Comparison of ENCODE assay signal across 31 mouse cellular contexts in genomic region chr5:103474259-103474658, GRCm38 (mm10). TPM values are rescaled to one million over a fixed set of nuclear protein-coding genes. Genes with fewer than 3 reads are reported as not detected.
"Had no signal": no experiment of that assay in that cellular context is flagged by ENCODE, and none has a peak within 500 bp of the region (broad histone marks: within the 10 kb centered on the region; RNA-seq: fewer than 3 reads in every experiment).

No protein-coding gene starts in this region.

- H3K4me1 ChIP-seq: limb, embryonic 10.5 days; limb, embryonic 12.5 days; limb, embryonic 13.5 days; liver, embryonic 12.5 days; liver, embryonic 15.5 days; lung, embryonic 15.5 days; midbrain, embryonic 10.5 days; midbrain, embryonic 12.5 days; midbrain, embryonic 13.5 days; midbrain, embryonic 15.5 days had no signal

- H3K9ac ChIP-seq: limb, embryonic 12.5 days; limb, embryonic 13.5 days; limb, embryonic 15.5 days; liver, embryonic 12.5 days; liver, embryonic 13.5 days; liver, embryonic 14.5 days; liver, embryonic 15.5 days; lung, embryonic 14.5 days; lung, embryonic 15.5 days; midbrain, embryonic 12.5 days; midbrain, embryonic 13.5 days; midbrain, embryonic 15.5 days had no signal

- H3K27ac ChIP-seq: left cerebral cortex, adult 2 months; limb, embryonic 10.5 days; limb, embryonic 12.5 days; limb, embryonic 13.5 days; limb, embryonic 15.5 days; liver, embryonic 12.5 days; liver, embryonic 13.5 days; liver, embryonic 14.5 days; liver, embryonic 15.5 days; lung, embryonic 15.5 days; macrophage; midbrain, embryonic 10.5 days; midbrain, embryonic 12.5 days; midbrain, embryonic 13.5 days; midbrain, embryonic 15.5 days had no signal

- DNase-seq: left cerebral cortex, postnatal 4 days; liver; liver, embryonic 13.5 days; lung, adult 18-20 months; lung, adult 2 months; lung, embryonic 14.5 days; lung, postnatal 10 days; lung, postnatal 14 days; lung, postnatal 36 days; lung, postnatal 4 days; midbrain, embryonic 14.5 days had no signal

- ATAC-seq: liver, embryonic 12.5 days; lung, postnatal 0 days; midbrain, embryonic 13.5 days; midbrain, embryonic 15.5 days; midbrain, embryonic 16.5 days had no signal

- H3K9me3 ChIP-seq: limb, embryonic 10.5 days; limb, embryonic 12.5 days; limb, embryonic 13.5 days; limb, embryonic 15.5 days; liver, embryonic 12.5 days; liver, embryonic 13.5 days; liver, embryonic 15.5 days; lung, embryonic 15.5 days; megakaryocyte, embryonic 14.5 days; midbrain, embryonic 10.5 days; midbrain, embryonic 12.5 days; midbrain, embryonic 13.5 days; midbrain, embryonic 15.5 days had no signal

- H3K27me3 ChIP-seq: limb, embryonic 12.5 days; limb, embryonic 13.5 days; limb, embryonic 15.5 days; liver, embryonic 12.5 days; liver, embryonic 13.5 days; liver, embryonic 15.5 days; lung, embryonic 15.5 days; megakaryocyte, embryonic 14.5 days; midbrain, embryonic 12.5 days; midbrain, embryonic 13.5 days; midbrain, embryonic 15.5 days had no signal

- H3K4me3 ChIP-seq: left cerebral cortex, adult 2 months; limb, embryonic 10.5 days; limb, embryonic 12.5 days; limb, embryonic 13.5 days; limb, embryonic 15.5 days; liver, embryonic 12.5 days; liver, embryonic 13.5 days; liver, embryonic 15.5 days; lung, embryonic 15.5 days; megakaryocyte, embryonic 14.5 days; midbrain, embryonic 10.5 days; midbrain, embryonic 12.5 days; midbrain, embryonic 13.5 days; midbrain, embryonic 15.5 days; myocyte had no signal

- H3K36me3 ChIP-seq: limb, embryonic 10.5 days; limb, embryonic 12.5 days; limb, embryonic 13.5 days; limb, embryonic 15.5 days; liver, embryonic 12.5 days; liver, embryonic 13.5 days; liver, embryonic 15.5 days; lung, embryonic 15.5 days; midbrain, embryonic 12.5 days; midbrain, embryonic 13.5 days; midbrain, embryonic 15.5 days had no signal

- H3K4me2 ChIP-seq: limb, embryonic 12.5 days; limb, embryonic 13.5 days; limb, embryonic 15.5 days; liver, embryonic 11.5 days; liver, embryonic 12.5 days; liver, embryonic 13.5 days; liver, embryonic 15.5 days; lung, embryonic 14.5 days; lung, embryonic 15.5 days; midbrain, embryonic 11.5 days; midbrain, embryonic 12.5 days; midbrain, embryonic 13.5 days; midbrain, embryonic 15.5 days had no signal

RNA-seq across cellular contexts. Expression of gene Ptpn13, which starts 49.3 kb away (rescaled TPM):
- polyA plus RNA-seq: macrophage had no signal
